Mouse (Mus musculus): ENCODE data around the gene Pnpla2.
A peak's percentile ranks its signal among the peaks of the same experiment; 100 is the strongest.

DNA sequence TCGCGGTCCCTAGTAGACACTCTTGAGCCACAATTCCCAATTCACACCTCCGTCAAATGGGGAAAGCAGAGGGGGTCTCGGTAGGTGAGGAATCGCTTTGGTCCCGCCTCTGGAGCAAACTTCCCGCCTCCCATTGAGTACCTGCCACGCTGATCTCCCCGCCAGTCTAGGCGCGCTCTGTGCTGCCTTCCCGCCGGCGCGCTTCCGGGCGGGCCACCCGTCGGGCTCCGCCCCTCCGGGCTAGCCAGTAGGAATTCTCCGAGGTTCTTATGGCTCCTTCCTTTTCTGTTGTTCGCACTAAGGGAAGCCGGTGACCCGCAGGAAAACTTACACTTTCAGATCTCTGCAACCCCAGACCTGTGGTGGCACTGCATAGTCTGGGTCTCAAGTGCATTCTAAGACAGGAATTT, 11.2 kb upstream of the Pnpla2 start, which contains the start of gene Pidd1:
- TF ChIP-seq POLR2A (IDR thresholded peaks at IDR 0.05; ENCODE audit: low read depth, low read length) (peak; percentile 67), CTCF (IDR thresholded peaks at IDR 0.05; ENCODE audit: borderline replicate concordance, insufficient read depth, low read length) (no peak)
